Mouse (Mus musculus) Muller cell, postnatal 12 days (primary cell): ENCODE results near the gene Fgfr2.

Source experiments
- DNase-seq: peaks from one replicate; pipeline ENCODE4 v3.0.0-alpha.2; 2015; ENCODE audit errors: inconsistent ontology term

Fgfr2 gene

DNA sequence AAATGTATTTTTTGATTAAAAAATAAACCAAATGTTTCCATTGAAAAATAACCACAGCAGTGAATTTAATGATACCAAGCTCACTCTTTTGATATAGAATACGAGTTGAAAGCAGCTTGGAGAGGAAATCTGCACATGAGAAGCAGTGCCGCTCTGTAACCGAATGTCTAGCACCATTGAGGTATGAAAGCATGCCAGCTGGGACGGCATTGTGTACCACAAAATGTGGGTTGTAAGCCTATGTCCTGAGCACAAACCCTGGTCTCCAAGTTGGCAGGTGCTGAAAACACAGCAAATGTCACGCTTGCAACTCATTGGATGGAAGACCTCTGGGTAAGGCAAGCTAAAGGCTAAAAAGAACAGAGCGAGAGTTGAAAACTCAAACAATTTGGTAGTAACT is 306.1 kb downstream of the Fgfr2 start:
- no peak for DNase-seq

- DNase-seq: no peak
Observed at GRCm38 (mm10) chr7:132816528-132816927, 306.6 kb downstream of the Fgfr2 start.

DNA sequence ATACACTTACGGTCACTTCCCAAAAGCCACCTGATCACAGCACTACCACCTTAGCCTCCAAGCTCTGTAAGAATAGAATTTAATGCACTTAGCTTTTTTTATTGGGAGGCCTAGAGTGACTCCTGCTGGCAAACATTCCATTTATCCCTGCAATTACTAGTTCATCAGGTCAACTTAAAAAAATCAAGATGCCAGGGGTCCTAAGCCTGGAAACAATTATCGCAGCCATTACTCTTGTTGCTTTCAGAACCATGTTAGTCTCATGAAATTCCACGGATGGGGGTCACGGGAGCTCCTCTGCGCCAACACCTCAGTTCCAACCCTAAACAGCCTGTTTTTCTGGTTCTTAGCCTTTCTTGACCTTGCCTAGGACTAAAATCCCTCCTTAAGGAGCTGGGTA is 308.1 kb downstream of the Fgfr2 start:
- DNase-seq: no peak

GRCm38 (mm10) chr7:132814089-132814450 is 309.1 kb downstream of the Fgfr2 start:
- peak; percentile 75 for DNase-seq

DNA sequence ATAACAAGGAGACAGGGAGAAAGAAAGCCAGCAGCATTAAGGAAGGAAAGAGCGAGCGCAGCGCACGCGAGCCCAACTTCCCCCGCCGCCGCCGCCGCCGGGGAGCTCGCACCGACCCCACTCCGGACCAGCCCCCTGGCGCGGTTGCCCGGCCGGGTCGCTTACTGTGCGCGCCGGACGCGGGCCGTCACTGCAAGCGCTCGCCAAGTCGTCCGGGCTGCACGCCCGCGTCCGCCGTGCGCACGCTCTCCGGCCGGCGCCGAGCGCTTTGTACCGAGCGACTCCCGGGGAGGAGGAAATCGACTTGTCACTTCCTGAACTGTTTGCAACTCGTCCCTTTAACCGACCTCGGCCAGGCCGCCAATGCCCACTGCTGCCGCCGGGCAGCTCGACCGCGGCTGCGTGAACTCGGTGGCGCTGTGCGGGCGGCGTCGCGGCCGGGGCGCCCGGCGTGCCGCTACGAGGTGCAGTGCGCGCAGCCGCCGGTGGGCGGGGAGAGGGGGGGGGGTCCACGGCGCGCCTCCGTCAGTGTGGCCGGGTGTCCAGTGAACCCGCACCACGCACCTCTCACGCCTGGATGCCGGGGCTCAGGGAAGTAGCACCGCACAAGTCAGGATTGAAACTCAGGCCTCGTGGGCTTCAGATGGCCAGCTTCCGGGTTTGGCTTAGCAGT is 309.6 kb downstream of the Fgfr2 start, which contains the start of gene Fam53b:
TSS of gene Fam53b (minus strand) at position 471 of the 673 bp plus-strand sequence.
- peak; percentile 81 for DNase-seq

DNA sequence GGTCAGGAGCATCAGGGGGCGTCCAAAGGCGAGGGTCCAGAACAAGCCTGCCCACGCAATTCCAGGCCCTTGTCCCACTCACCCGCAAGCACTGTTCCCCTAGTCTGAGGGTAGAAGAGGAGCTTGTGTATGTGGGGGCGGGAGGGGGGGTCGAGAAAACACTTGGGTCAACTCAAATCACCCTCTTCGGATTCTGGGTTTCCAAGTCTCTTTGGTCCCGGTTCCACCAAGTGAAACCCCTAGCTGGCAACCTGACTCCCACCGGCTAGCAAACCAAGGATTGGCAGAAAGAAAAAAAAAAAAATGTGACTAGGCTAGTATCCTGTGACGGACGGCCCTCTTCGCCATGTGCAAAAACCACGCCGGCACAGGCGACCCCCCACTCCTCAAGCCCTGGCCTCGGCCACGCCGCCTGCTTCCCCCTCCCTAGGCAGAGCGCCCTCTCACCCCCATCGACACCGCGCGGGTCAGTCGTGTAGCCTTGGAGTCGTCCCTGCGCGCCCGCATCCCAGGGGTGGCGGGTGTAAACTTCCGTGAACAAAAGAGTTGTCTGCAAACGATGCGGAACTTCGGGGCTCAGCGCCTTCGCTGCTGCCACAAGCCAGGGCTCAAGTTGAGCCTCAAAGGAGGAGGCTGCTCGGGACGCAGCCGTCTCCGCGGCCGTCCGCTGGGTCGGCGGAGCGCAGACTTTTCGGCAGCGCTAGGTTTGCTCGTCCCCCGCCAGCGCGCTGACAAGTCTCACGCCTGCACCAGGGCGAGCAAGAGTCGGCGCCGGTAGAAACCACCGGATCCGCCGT is 310.3 kb downstream of the Fgfr2 start:
- peak; percentile 62 for DNase-seq

- peak; percentile 37 for DNase-seq
Observed at GRCm38 (mm10) chr7:132811716-132812618, 311.2 kb downstream of the Fgfr2 start.

DNA sequence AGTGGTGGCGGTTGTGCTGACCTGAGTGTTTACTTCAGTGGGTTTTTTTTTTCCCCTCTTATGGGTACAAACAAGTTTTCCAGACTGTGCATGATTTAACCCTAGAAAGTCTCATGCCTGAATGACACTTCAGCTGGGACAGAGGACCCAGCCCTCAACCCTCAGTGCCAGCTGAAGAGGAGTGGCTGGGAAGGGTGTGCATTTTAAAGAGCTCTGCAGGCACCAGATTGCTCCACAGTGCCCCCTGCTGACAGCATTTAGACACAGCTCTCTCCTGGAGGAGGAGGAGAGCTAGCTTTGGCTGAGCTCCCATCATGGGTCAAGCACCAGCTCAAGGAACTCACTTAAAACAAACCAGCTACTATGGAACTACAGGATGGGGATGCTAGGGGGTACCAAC is 312.3 kb downstream of the Fgfr2 start:
- DNase-seq: peak; percentile 71

GRCm38 (mm10) chr7:132810368-132810767 is 312.8 kb downstream of the Fgfr2 start:
- peak; percentile 37 for DNase-seq

- DNase-seq: no peak
Observed at GRCm38 (mm10) chr7:132809721-132810120, 313.4 kb downstream of the Fgfr2 start.

GRCm38 (mm10) chr7:132808841-132809682 is 314.1 kb downstream of the Fgfr2 start:
- DNase-seq: peak; percentile 21

DNA sequence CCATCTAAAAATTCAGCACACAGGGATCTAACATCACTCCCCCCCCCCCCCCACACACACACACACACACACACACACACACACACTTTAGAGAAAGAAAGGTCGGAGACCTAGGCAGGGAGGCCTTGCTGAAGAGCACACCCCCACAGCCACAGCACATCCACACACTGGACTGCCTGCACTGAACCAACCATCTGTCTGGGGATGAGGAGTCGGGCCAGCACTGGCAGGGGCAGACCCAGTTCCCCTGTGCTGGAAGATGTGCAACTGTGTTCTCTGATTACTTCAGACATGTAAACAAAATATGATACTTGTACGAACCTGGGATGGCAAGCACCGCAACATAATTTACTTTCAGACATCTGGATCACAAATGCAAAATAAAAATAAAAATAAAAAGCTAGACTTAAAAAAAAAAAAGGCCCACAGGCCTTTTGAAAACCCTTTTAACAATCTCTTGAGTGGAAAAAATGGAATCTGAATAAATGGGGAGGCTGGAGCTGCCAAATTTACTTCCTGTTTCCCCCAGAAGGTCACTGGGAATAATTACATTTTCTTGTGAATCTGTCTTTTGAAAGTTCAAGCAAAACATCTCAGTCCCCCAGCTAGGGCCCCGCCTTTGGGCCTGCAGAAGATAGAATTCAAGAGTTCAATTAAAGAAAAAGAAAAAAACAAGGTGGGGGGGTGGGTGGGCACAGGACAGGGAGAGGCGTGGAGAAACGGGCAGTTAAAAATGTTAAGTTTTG is 314.9 kb downstream of the Fgfr2 start:
- no peak for DNase-seq

DNA sequence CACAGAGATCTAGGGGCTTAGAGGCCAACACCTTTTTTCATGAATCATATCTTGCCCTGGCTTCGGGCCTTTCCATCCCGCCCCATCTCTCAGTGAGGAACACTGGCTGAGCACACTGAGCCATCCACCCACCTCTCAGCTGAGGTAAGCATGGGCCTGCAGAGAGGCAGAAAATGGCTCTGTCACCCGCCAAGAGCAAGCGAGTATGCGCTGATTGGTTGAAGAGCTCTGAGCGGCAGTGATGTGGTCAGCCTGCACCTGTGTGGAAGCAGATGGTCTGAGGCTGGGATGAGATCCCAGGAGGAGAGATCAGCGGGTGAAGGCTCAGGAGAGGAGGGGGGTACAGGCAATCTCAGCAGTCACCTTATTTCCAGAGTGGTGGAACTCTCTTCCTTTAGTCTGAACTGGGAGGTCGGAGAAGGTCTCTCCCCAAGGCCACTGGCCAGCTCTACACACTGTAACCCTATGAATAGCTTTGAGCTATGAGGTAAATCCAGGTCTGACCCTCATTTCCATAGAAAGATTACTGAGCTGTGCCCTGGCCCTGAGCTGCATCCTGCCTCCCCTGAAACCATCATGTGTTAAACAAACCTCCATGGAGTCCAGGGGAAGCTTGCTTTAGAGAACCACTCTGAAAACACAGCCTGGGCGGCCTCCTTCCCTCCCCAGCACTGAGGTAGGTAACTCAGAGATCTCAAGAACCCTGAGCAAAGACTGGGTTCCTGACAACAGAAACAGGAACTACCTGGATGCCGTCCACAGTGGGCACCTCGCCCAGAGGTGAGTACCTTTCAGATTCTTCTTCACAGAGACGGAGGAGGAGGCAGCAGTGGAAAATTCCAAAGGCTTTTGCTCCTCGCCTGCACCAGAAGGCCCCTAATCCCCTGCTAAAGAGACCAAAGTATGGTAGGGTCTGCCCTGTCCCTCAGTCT is 316.0 kb downstream of the Fgfr2 start:
- no peak for DNase-seq

- no peak for DNase-seq
Observed at GRCm38 (mm10) chr7:132806286-132806685, 316.9 kb downstream of the Fgfr2 start.

DNA sequence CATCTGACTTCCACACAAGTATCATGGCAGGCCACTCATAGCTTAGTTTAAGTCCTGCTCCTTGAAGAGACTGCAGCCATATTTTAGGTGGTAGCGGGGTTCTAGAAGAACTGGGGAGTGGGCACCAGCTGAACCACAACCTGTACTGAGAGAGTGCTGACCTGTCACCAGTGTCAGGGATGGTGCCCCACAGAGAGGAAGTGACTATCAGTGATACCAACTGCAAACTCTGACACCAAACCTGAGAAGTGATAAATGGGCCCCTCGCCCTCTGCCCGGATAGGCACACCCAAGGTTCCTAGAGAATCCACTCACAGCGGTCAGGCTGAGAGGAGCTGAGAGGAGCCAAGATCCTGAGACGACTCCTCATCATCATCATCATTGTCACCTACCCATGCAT is 318.2 kb downstream of the Fgfr2 start:
- no peak for DNase-seq

- DNase-seq: no peak
Observed at GRCm38 (mm10) chr7:132804461-132804860, 318.7 kb downstream of the Fgfr2 start.

DNA sequence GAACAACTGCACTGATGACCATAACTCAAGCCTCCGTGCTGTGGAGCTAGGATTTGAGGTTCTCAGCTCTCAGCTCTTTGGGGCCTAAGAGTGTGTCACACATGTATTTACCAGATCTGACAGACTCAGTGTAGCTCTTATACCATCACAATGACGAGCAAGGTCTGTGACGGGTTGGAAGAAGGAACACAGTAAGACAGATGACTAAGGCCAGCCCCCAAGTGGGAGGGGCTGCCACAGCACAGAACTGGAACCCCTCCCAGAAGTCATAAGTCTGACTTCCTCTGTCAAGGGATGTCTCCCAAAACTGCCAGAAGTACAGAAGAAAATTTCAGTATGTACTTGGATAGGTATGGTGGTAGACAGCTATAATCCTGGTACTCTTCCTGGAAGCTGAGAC is 319.2 kb downstream of the Fgfr2 start:
- DNase-seq: no peak

DNA sequence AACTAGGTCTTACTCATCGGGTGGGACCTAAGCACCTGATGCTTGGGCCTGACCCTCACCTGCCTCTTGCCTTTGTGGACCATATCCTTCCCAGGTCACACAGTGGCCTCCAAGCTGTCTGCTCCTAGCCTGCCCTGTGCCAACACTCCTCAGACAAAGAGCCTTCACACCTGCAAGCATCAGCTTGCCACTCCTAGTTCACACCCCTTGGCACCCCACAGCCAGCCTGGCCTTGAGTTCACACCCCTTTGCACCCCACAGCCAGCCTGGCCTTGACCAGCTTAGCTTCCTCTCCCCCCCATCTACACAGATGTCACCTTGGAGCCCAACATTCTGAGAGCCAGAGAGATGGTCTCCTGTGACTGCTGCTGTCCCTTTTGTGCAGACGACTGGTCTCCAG is 319.8 kb downstream of the Fgfr2 start:
- no peak for DNase-seq

DNA sequence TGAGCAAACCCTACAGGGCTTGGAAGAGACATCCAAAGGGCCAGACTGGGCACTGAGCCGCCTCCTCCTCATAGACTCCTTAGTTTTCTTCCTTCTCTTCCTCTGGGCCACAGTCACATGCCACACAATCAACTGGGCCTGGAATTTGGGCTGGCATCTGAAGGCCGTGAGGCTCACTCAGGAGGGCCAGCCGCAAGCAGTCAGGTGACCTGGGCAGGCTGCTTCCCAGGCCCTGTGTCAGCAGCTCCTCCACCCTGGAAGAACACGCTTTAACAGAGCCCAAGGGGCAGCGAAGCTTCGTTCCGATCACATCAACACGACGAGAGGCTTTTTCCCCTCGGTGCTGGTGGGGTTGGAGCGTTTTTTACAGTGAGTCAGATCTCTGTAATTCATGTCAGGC is 320.5 kb downstream of the Fgfr2 start:
- no peak for DNase-seq
